ENCODE assay signal across 29 mouse cellular contexts in genomic region chr12:103985868-103986267, GRCm38 (mm10). TPM values are rescaled to one million over a fixed set of nuclear protein-coding genes. Genes with fewer than 3 reads are reported as not detected.
"Had no signal": no experiment of that assay in that cellular context is flagged by ENCODE, and none has a peak within 500 bp of the region (broad histone marks: within the 10 kb centered on the region; RNA-seq: fewer than 3 reads in every experiment).

No protein-coding gene starts in this region.

- DNase-seq: kidney, adult 2 months; kidney, postnatal 10 days; kidney, postnatal 36 days; liver, embryonic 13.5 days; lung, embryonic 14.5 days; midbrain, embryonic 14.5 days; right cerebral cortex, adult 18-20 months; right cerebral cortex, postnatal 14 days; right cerebral cortex, postnatal 4 days; spleen, adult 18-20 months; thymus, postnatal 25 days had no signal

- H3K4me2 ChIP-seq: liver, embryonic 13.5 days; lung, embryonic 14.5 days; midbrain, embryonic 11.5 days; neural tube, embryonic 12.5 days; neural tube, embryonic 15.5 days; stomach, embryonic 15.5 days had no signal

- H3K9ac ChIP-seq: liver, embryonic 13.5 days; lung, embryonic 14.5 days; neural tube, embryonic 12.5 days; neural tube, embryonic 15.5 days; stomach, embryonic 15.5 days had no signal

- H3K27ac ChIP-seq: liver, embryonic 13.5 days; macrophage; neural tube, embryonic 12.5 days; neural tube, embryonic 15.5 days; stomach, embryonic 15.5 days had no signal

- H3K4me1 ChIP-seq: neural tube, embryonic 12.5 days; neural tube, embryonic 15.5 days had no signal

- H3K27me3 ChIP-seq: liver, embryonic 13.5 days; neural tube, embryonic 12.5 days; neural tube, embryonic 15.5 days; stomach, embryonic 15.5 days had no signal

- H3K4me3 ChIP-seq: liver, embryonic 13.5 days; neural tube, embryonic 12.5 days; neural tube, embryonic 15.5 days; stomach, embryonic 15.5 days had no signal

- H3K9me3 ChIP-seq: liver, embryonic 13.5 days; neural tube, embryonic 12.5 days; neural tube, embryonic 15.5 days; stomach, embryonic 15.5 days had no signal

- ATAC-seq: intestine, postnatal 0 days; lung, postnatal 0 days had no signal

- H3K36me3 ChIP-seq: liver, embryonic 13.5 days; neural tube, embryonic 12.5 days; neural tube, embryonic 15.5 days; stomach, embryonic 15.5 days had no signal

RNA-seq across cellular contexts. Expression of gene Serpina11, which starts 3.9 kb away (rescaled TPM):
- total RNA-seq: layer of hippocampus, adult 8-10 months; layer of hippocampus, postnatal 14 days; left cerebral cortex, postnatal 14 days; megakaryocyte-erythroid progenitor cell, adult 5-6 weeks; midbrain, postnatal 0 days had no signal
- polyA plus RNA-seq: intestine, embryonic 14.5 days; intestine, postnatal 0 days; kidney, embryonic 14.5 days; limb, embryonic 11.5 days; limb, embryonic 14.5 days; lung, embryonic 14.5 days; lung, postnatal 0 days; macrophage; midbrain, embryonic 11.5 days; midbrain, embryonic 14.5 days; midbrain, postnatal 0 days; neural tube, embryonic 12.5 days; neural tube, embryonic 15.5 days had no signal

RNA-seq across cellular contexts. Expression of gene Serpina1e, which starts 27.1 kb away (rescaled TPM):
- total RNA-seq: layer of hippocampus, postnatal 14 days; left cerebral cortex, adult 8-10 months; left cerebral cortex, postnatal 14 days; megakaryocyte-erythroid progenitor cell, adult 5-6 weeks; midbrain, postnatal 0 days had no signal
- polyA plus RNA-seq: limb, embryonic 11.5 days; macrophage; midbrain, embryonic 11.5 days; midbrain, embryonic 14.5 days; midbrain, postnatal 0 days; neural tube, embryonic 12.5 days had no signal

RNA-seq across cellular contexts. Expression of gene Serpina9, which starts 27.7 kb away (rescaled TPM):
- total RNA-seq: megakaryocyte-erythroid progenitor cell, adult 5-6 weeks; midbrain, postnatal 0 days had no signal
- polyA plus RNA-seq: intestine, postnatal 0 days; kidney, adult 2 months; kidney, embryonic 14.5 days; limb, embryonic 11.5 days; liver, embryonic 13.5 days; liver, embryonic 16.5 days; lung, embryonic 14.5 days; macrophage; midbrain, embryonic 11.5 days; midbrain, embryonic 14.5 days; neural tube, embryonic 12.5 days; neural tube, embryonic 15.5 days; stomach, embryonic 15.5 days had no signal

RNA-seq across cellular contexts. Expression of gene Serpina12, which starts 58.4 kb away (rescaled TPM):
- total RNA-seq: layer of hippocampus, adult 8-10 months; layer of hippocampus, postnatal 14 days; left cerebral cortex, adult 8-10 months; left cerebral cortex, postnatal 14 days had no signal
- polyA plus RNA-seq: intestine, embryonic 14.5 days; intestine, postnatal 0 days; kidney, adult 2 months; kidney, embryonic 14.5 days; limb, embryonic 11.5 days; limb, embryonic 14.5 days; liver, embryonic 13.5 days; lung, embryonic 14.5 days; lung, postnatal 0 days; macrophage; midbrain, embryonic 11.5 days; midbrain, embryonic 14.5 days; midbrain, postnatal 0 days; neural tube, embryonic 12.5 days; neural tube, embryonic 15.5 days; stomach, embryonic 15.5 days had no signal
